Mouse (Mus musculus): ENCODE measurements around the gene Armh3.

GRCm38 (mm10) chr19:45812115-45812514 lies 186.2 kb downstream of the Armh3 start:
- no peak for TF ChIP-seq GATA1 (IDR thresholded peaks at IDR 0.05; ENCODE audit: borderline replicate concordance, low read length)
- no peak for TF ChIP-seq FLI1 (IDR thresholded peaks at IDR 0.05; ENCODE audit: low read length)

Data from megakaryocyte, embryonic 14.5 days (primary cell).